Mouse (Mus musculus): ENCODE measurements around the gene Shc3. TPM values are rescaled to one million over a fixed set of nuclear protein-coding genes. Genes with fewer than 3 reads are reported as not detected.

Shc3 gene
- total RNA-seq, 2 experiments from 2014 or later = 120 to 127 TPM

- no peak overlapping the region for H3K4me3 ChIP-seq
- DNase-seq (ENCODE audit: low spot score in 2 of 2) = no peak
- TF ChIP-seq CTCF (conservative IDR thresholded peaks at IDR 0.05) = no peak
- H3K27ac ChIP-seq = no peak overlapping the region
Measured at GRCm38 (mm10) chr13:51491649-51492435, 77.4 kb downstream of the Shc3 start.

DNA sequence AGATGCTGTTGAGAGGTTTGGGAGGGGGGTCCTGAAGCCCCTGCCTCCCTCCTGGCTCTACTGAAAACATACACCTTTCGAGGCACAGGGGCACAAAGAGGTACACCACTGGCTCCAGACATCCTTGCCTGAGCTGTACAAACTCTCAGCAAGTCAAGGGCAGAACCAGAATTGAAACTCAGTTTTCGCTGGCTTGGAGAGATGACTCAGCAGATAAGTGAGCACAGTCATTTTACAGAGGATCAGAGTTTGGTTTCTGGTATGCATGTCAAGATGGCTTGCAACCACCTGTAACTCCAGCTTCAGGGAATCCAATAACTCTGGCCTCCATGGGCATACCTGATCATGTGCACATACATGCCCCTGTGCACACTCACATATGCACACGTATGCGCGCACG lies 79.0 kb downstream of the Shc3 start:
- no peak overlapping the region for H3K4me3 ChIP-seq
- no peak for DNase-seq (ENCODE audit: low spot score in 2 of 2)
- no peak for TF ChIP-seq CTCF (conservative IDR thresholded peaks at IDR 0.05)
- no peak overlapping the region for H3K27ac ChIP-seq

DNA sequence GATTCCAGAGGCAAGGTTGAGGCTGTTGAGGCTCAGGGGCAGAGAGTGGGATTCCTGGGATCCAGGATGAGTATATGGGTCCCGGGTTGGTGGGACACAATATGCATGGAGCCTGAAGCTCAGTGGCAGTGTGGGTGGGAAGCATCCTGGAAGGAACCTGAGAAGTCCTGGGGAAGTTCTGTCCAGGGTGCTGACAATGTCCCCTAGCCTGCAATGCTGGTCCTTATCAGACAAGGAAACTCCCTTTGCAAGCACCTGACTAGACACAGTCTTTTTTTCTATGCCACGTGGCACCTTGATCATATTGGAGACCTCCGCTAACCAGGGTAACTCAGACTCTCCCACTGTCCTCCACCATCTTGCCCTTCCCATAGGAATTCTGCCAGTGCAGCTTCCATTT lies 80.3 kb downstream of the Shc3 start:
- DNase-seq (ENCODE audit: low spot score in 2 of 2) = no peak

DNA sequence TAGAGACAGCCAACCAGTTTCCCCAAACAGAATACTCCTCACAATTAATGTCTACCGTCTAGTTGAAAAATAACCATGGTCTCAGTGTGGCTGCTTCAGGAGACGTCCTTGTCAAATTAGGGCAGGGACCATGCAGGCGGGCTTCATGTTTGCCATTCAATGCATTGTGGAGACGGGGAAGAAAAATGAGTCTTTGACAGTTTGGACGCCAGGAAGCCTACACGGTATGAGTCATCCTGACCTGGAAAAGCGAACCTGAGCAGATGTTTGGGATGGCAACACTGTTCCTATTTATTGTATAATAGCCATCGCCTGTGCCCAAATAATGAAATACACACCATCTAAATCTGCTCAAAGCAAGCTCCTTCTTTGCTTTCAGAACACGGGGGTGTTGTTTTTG lies 83.9 kb downstream of the Shc3 start:
- no peak for TF ChIP-seq CTCF (conservative IDR thresholded peaks at IDR 0.05)
- Histone ChIP-seq H3K4me3 (no peak overlapping the region), H3K27ac (0 out of 2 replicates have a peak overlapping the region, but pooled peaks have one; percentile 10)
- no peak for DNase-seq (ENCODE audit: low spot score in 2 of 2)

More for the DNA sequence above, 80.3 kb downstream of the Shc3 start:
- Histone ChIP-seq H3K4me3 (no peak overlapping the region), H3K27ac (no peak overlapping the region)
- no peak for TF ChIP-seq CTCF (conservative IDR thresholded peaks at IDR 0.05)

DNA sequence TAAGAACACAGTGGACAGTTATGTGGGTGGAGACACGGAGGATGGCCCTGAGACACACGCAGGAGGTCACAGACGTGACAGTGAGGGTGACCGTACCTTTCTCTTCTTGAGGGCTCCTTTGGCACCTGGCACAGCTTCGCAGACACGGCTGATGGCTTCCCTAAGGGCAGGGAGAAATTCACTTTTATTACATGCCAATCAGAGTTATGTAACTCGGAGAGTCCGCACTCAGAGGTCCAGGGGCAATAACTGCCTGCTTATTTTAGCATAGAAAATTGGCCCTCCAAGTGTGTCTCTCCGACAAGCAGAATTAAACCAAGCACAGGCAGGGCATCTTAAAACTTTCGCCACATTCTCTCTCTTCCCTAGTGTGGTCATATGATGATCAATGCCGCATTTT lies 86.4 kb downstream of the Shc3 start:
- TF ChIP-seq CTCF (conservative IDR thresholded peaks at IDR 0.05) = no peak
- Histone ChIP-seq H3K4me3 (no peak overlapping the region), H3K27ac (no peak overlapping the region)
- DNase-seq (ENCODE audit: low spot score in 2 of 2) = no peak

GRCm38 (mm10) chr13:51480341-51481011 lies 88.7 kb downstream of the Shc3 start:
- no peak for TF ChIP-seq CTCF (conservative IDR thresholded peaks at IDR 0.05)
- DNase-seq (ENCODE audit: low spot score in 2 of 2) = no peak
- H3K4me3 ChIP-seq = no peak overlapping the region
- H3K27ac ChIP-seq = no peak overlapping the region

- peak in 1 of 2 experiments; percentile 22 for DNase-seq (ENCODE audit: low spot score in 2 of 2)
- H3K4me3 ChIP-seq = no peak overlapping the region
- H3K27ac ChIP-seq = no peak overlapping the region
- no peak for TF ChIP-seq CTCF (conservative IDR thresholded peaks at IDR 0.05)
Measured at GRCm38 (mm10) chr13:51479826-51480225, 89.4 kb downstream of the Shc3 start.

- no peak for TF ChIP-seq CTCF (conservative IDR thresholded peaks at IDR 0.05)
- no peak for DNase-seq (ENCODE audit: low spot score in 2 of 2)
- Histone ChIP-seq H3K27ac (no peak overlapping the region), H3K4me3 (no peak overlapping the region)
Measured at GRCm38 (mm10) chr13:51476991-51477390, 92.2 kb downstream of the Shc3 start.

DNA sequence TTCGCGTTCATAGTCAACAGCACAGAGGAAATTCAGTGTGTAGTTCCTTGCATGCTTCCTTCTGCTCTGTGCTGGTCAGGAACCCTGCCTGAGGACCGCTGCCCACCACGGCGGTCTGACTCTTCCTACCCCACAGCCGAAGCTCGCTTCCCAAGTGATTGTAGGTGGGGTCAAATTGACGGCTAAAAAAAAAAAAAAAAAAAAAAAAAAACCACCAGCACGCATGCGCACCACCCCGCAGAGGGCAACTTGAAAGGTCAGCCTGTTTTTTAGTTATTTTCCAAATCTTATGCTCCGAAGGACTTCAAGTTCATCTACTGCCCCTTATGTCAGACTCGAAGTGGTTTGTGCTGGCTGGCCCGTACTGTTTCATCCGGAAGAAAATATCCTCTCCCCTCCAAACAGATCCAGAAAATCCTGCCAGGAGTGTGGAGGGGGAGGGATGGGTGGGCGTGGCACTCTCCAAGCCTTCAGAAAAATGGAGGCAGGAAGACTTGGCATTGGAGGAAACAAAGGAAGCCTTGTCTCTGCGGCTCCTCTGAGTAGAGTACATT lies 100.4 kb downstream of the Shc3 start:
- H3K27ac ChIP-seq = no peak overlapping the region
- H3K4me3 ChIP-seq = no peak overlapping the region
- no peak for TF ChIP-seq CTCF (conservative IDR thresholded peaks at IDR 0.05)
- DNase-seq (ENCODE audit: low spot score in 2 of 2) = no peak

DNA sequence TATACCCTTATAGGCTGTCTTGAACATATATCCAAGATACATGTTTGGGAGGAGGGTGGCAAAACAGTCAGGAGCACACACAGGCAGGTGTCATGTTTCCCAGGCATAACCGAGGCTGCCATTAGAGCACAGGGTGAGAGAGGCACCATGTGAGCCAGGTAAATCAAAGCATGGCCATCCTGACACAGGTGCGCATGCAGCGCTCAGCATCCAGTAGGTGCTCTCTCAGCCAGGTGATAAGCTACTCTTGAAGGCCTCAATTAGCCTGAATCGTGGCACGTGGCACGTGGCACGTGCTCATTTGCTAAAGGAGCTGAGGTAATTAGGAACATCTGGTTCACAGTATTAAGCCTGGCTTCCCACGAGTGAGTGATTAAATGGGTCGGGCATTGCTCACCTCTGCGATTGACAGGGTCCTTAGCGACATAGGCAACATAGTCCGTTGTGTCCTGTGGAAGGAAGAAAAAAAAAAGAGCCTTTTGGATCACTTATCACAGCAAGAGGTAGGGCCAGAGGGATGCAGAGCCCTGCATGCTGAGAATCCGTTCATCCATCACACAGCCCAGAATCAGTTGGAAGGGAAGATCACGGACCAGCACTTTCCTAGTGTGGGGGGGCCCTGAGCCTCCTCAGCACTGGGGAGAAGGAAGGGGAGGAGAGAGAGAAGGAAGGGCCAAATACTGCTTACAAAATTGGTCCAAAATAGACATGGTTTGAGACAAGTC lies 102.9 kb downstream of the Shc3 start:
- H3K27ac ChIP-seq = no peak overlapping the region
- TF ChIP-seq CTCF (conservative IDR thresholded peaks at IDR 0.05) = no peak
- DNase-seq (ENCODE audit: low spot score in 2 of 2) = no peak
- no peak overlapping the region for H3K4me3 ChIP-seq

DNA sequence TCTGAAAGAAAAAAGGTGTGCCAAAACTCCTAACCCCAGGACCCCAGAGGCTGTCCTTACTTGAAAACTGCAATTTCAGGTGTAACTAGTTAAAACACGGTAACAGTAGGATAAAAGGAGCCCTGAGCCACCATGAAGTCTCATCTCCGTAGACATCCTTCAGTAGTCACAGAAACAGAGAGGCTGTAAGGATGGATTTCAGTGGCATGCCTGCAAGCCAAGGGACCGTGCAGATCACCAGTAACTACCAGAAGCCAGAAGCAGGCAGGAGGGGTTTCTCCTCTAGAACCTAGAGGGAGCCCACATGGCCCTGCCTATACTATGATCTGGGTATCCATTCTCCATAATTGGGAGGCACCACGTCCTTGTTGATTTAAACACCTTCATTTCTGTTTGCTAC lies 104.9 kb downstream of the Shc3 start:
- no peak overlapping the region for H3K27ac ChIP-seq
- no peak for DNase-seq (ENCODE audit: low spot score in 2 of 2)
- no peak overlapping the region for H3K4me3 ChIP-seq
- TF ChIP-seq CTCF (conservative IDR thresholded peaks at IDR 0.05) = no peak

- no peak overlapping the region for H3K27ac ChIP-seq
- no peak for DNase-seq (ENCODE audit: low spot score in 2 of 2)
- no peak overlapping the region for H3K4me3 ChIP-seq
- no peak for TF ChIP-seq CTCF (conservative IDR thresholded peaks at IDR 0.05)
Measured at GRCm38 (mm10) chr13:51456190-51456878, 112.9 kb downstream of the Shc3 start.

Data from layer of hippocampus, adult 2 months (tissue).